Mouse (Mus musculus) MEL-GATA-1-ER (cell line): ENCODE data around the gene Lrrc20.

Source experiments
- DNase-seq: peaks from one replicate; pipeline ENCODE4 v3.0.0-alpha.2; 2012; ENCODE audit warnings: low read depth; ENCODE audit errors: extremely low read depth

Lrrc20 gene

DNA sequence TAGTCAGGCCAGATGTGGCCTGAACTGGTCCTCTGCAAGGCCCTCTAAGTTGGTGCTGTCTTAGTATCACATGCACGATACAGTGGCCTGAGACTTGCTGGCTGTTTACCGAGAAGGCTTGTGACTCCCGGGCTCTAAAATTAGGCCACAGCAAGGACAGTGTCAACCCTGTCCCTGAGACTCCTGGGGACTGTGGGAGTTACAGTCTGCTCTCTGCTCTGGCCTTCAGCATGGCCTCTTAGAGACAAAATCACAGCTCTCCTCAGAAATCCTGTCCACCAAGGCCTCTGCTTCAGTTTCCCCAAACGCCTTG lies 152.3 kb downstream of the Lrrc20 start:
- DNase-seq: no peak
